Mouse (Mus musculus): ENCODE data around the gene Glt1d1.
"Not testable (repeated sequence)": the region's sequence is repeated elsewhere in the genome, so short reads cannot be mapped to it uniquely, and the experiment has no call there.

The Glt1d1 gene

DNA sequence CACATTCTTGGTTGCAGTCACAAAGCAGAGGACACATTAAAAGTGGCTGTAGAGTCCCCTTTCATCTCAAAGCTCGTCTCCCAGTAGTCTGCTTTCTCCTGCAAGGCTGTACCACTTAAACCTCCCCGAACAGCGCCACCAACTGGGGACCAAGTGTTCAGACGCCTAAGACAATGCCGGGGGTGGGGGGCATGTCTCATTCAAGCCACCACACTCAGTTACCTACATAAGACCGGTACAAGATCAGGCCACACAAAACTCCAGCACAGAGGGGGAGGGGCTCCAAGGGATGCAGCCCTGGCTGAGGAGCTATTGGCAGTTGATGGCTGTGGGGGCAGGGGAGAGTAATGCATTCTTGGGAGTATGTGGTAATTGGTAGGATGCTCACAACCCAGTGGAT lies 68.1 kb downstream of the Glt1d1 start:
- DNase-seq: no peak

DNA sequence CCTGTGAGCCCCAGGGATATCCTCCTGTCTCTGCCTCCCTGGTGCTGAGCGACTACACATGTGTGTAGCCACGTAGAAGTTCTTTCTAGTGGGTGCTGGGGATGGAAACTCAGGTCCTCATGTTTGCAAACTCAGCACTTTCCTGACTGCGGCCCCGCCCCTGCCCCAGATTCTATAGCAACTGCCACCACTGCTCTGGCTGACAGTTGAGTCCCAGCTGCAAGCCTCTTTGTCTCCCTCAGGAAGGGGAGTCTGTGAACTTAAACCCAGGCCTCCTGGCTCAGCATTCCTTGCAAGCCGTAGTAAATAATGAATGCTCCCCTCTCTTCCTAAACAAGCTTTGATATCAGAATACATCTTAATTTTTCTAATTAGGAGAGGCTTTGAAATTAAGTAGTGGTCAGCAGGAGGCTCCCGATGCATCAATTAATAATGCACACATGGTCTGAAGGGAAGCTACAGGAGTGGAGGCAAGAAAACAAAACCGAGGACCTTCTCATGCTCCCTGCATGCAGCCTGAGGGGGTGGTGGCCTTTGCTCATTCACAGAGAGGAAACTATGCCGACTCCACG lies 71.6 kb downstream of the Glt1d1 start:
- DNase-seq: no peak

DNA sequence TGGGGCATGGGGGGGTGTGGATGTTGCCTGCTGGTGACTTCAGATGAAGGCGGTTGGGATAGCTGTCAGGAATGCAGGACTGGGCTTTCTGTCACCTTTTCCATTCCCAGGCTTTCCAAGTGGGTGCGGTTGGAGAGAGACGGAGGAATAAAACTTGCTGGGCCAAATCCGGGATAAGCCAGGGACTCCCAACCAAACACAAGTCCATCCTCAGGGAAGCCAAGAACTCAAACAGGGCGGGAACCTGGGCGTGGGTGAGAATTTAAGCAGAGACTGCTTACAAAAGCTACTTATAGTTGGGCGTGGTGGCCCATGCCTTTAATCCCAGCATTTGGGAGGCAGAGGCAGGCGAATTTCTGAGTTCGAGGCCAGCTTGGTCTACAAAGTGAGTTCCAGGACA lies 73.2 kb downstream of the Glt1d1 start:
- no peak for DNase-seq

DNA sequence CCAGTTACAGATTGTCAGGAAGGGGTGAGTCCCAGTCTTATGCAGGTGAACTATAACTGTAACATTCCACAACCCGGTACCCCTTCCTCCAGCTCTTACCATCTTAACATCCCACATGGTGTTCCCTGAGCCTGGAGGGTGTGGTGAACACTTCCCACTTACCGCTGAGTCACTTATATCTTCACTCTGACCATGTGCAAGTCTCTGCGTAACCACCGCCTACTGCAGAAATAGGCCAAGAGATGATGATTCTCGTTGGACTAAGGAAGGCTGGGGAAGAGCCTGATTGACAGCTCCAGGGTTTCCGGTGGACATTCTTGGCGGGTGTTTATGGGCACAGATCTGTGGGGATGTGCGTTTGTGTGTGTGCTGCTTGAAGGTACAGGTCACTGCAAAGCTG lies 73.9 kb downstream of the Glt1d1 start:
- DNase-seq: no peak

DNA sequence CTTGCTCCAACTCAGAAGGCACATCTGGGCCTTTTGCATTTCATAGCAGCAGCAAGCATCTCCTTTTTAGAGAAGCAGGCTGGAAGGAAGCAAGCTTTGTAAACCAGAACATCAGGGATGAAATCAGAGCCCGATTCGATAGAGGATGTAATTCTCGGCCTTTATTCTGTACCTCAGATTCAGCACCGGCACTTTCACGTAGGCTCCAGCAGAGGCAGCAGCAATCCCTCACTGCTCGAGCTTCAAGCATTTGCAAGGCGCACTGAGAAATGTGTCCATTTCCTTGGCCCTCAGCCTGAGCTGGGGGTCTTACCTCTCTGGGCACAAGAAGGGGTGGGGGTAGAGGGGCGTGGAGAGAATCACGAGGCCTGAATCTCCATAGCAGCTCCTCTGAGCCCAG lies 76.1 kb downstream of the Glt1d1 start:
- no peak for DNase-seq

DNA sequence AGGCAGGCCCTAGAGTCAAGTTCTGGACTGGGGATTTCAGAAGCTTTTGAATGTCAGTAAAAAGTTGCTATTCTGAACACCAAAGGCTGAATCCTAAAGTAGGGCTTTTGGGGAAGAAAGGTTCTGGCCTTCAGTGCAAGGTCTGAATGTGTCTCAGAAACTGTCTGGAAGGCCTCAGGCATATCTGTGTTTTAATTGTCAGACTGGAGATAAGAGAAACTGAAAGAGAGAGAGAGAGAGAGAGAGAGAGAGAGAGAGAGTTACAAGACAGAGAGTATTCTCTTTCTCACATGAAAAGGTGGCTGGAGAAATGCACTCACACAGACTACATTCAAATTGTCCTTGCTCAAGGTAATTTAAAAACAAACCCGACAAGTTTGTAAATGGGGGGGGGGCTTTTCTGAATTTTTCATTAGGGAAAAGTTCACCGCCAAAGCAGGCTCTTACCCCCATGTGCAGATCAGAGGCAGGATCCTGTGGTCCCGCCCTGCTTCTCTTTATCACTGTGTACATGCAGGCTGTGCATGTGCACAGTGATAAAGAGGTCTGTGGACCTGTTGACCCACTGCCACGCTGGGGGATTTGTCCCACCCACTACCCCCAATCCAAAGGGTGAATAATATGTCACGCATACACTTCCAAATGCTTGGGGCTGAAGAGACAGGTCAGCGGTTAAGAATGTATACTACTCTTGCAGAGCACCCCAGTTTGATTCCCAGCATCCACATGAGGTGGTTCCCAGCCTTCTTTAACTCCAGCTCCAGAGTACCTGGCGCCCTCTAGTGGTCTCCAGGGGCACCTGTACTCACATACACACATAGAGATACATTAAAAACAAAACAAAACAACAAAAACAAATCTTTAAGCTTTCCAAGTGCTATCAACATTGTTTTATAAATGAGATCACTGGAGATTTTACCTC lies 83.0 kb downstream of the Glt1d1 start:
- no peak for DNase-seq

DNA sequence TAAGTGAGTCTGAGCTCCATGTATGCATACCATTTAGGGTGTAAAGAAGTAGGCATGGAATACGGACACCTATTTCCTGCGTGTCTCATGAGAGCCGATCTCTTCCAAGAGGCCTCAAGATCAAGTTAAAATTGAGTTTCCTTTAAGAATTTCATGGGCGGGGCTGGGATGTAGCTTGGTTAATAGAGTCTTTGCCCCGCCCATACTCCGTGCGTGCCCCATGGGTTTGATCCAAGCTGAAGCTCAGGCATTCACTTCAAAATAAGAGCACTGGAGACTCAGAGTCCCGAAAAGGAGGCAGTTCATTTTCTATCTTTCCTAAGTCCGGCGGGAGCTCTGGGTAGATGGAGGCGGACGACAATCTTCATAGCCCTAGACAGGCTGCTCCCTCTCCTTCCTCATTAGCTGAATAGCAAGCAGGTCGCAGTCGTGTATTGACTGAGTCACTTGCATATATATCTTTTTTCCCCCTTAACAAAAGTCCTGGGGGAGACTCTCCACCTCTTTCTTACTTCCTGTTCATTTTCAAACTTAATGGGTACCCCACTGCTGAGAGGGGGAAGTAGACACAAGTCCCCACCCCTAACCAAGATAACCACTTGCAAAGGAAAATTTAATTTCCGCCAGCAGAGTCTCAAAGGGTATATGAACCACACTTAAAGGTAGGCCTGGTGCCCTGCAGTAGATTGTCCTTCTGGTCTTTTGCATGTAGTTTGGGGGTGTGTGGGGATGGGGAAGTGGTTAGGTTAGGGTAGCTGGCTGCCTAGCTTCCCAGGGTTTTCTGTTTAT lies 88.7 kb downstream of the Glt1d1 start:
- DNase-seq: peak; percentile 37

DNA sequence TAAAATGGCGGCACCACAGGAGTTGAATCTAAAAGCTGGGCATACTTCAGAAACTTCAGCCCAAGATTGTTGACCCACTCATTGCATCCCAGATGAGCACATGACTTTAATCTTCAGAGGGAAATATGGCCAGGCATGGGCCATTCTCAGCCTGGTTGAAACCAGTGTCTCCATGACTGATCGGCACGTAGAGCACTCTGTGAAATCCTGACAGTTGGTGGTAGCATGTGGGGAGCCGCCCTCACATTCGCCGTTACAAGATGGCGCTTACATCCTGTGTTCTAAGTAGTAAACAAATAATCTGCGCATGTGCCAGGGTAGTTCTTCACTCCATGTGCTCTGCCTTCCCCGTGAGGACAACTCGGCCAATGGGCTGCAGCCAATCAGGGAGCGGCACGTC lies 90.1 kb downstream of the Glt1d1 start:
- not testable (repeated sequence) for DNase-seq

DNA sequence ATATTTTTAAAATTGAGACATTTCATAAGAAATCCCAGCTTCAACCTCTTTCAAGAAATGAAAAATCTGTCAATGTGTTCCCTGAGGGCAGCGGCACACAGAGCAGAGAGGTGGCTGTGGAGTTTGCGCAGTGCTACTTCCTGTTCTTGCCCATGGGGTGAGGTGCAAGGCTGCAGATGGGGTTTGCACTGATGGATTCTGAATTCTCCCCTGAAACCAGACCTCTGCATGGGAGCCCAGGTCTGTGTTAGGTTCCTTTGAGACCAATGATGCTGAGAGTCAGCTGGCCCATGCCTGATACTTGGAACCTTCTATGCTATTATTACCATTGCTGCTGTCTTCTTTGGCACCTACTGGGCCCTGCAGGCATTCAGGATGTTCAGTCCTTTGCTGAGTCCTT lies 98.3 kb downstream of the Glt1d1 start:
- DNase-seq: no peak

DNA sequence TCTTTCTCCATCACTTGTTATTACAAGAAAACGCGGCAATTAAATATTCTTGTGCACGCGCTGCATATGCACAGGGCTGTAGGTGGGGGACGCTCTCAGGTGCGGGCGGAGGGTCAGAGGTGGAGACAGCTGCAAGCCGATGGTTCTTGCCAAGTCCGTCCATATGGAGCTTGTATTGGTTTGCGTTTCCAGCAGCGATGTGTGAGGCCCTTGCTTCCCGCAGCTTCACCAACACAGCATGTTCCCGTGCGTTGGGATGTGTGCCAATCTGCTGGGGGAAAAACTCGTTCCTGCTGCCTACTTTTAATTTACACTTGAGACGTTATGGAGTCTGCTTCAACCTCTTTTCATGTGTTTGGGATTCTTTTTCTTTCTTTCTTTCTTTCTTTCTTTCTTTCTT lies 109.3 kb downstream of the Glt1d1 start:
- DNase-seq: no peak

DNA sequence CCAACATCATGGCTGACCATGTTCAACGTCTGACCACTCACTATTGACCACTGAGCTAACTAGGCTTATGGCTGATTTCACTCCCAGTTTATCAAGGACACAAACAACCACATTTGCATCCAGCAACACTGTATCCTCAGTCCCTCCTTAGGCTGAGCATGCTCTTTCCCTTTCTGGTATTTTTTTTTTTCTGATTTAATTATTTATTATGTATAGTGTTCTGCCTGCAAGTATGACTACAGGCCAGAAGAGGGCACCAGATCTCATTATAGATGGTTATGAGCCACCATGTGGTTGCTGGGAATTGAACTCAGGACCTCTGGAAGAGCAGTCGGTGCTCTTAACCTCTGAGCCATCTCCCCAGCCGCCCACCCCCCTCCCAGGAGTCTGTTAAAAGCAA lies 117.5 kb downstream of the Glt1d1 start:
- not testable (repeated sequence) for DNase-seq

DNA sequence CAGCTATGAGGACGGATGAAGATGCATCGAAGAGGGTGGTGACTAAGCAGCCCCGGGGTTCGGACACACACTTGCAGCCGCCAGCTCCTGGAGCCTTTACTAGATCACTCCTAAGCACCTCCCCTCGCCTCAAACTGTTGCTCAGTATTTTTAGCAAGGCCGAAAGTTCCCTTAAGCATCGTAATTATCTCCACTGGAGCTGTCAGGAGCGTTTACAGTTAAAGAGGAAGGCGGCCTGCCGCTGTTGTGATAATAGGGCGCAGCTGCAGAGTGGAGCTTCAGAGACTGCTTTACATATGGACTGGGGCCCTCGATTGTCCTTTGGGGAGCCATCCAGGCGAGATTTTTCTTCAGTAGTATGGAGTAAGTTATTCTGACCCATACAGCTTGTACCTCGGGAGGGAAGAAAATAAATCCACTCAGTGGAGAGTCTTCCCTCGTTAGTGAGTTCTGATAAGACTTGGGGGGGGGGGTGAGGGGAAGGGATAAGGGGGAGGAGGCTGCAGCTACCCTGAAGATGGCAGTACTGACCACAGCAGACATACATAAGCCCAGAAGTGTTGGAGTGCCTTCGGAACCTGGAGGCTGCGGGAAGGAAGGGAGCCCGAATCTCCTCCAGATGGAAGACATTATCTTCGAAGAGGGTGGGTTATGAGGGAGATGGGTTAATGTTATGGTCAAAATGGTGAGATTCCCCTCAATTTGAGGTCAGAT lies 119.4 kb downstream of the Glt1d1 start:
- no peak for DNase-seq

DNA sequence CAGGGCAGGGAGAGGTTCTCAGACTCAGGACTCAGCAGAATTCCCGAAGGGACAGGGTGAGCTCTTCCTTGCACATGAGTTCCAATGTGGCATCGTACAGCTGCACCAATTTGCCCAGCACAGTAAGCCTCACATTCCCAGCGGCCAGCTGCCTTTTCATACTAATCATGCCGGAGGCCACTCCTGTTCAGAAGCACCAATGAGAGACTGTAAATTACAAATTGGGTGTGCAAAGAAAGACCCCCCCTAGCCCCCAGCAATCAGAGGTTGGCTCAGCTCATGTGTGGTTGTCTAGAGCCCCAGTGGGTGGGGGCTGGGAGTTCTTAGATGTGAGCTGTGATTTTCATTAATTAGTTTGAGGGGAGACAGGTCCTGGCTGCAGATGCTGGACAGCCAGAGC lies 123.5 kb downstream of the Glt1d1 start:
- no peak for DNase-seq

DNA sequence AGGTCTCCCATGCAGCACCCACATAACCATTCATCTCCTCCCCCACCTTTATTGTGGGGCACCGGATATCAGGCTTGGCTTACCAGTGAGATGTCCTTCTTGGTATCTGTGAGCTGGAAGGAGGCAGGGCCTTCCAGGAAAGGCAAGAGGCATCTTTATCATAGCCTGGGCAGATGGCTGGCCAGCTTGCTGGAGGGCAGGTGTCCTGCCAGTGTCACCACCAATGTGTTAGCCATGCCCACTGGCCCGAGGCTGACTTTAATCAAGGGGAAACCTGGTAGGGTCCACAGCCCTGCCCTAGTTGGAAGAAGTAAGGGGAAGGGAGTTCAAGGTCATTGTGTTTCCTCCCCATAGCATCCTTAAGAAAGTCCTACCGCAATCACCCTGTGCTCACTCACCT lies 123.9 kb downstream of the Glt1d1 start:
- no peak for DNase-seq

DNA sequence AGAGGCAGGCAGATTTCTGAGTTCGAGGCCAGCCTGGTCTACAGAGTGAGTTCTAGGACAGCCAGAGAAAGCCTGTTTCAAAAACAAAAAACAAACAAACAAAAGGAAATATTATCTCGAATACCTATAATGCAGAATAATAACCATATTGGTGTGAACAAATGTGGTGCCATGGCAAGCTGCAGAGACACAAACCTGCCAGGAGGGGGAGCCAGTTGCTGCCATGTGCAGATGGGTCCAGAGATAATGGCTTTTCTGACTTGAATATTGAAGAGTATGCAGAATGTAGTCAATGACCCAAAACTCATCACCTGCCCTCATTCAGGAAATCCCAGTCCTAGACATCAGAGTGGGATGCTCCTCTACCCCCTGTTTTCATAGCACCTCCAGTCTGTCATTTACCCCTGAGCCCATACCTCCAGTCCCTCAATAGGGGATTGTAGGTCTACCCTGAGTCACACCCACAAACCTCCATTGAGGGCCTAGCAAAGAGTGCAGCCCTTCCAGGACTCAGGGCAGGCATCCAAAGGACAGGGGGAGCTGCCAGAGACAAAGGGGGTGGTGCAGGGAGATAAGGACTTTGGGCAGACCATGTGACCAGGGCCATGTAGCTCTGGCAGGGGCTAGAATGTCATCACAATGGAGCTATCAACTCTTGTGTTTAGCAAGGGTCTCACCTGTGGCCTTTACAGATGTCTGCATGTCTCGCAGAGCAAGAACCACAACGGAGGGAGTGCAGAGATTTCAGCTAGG lies 124.8 kb downstream of the Glt1d1 start:
- no peak for DNase-seq

DNA sequence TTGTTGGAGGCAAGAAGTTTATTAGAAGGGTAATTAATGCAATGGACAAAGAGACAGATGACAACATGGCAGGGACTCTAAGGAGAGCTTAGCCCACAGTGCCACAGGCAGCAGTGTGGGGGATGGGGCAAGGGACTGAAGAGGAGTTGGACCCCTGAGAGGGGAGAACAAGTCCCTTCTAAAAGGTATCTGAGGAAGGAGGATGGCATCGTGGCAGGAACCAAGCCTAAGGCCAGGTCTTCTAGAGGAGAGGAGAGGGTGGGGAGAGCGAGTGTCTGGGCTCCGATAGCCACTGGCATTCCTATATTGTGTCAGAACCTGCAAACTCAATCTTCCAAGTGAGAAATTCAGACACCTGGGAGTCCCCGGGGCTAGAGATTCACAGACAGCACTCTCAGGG lies 126.5 kb downstream of the Glt1d1 start:
- DNase-seq: no peak
